Mouse (Mus musculus) cortical plate, adult 2 months (tissue): ENCODE results near the gene Olfr213.

Experiments used
- CTCF ChIP-seq: fragments of 200-500 bp; IDR thresholded peaks from 2 replicates; pipeline ENCODE4 v1.5.1; 2011; ENCODE audit warnings: mild to moderate bottlenecking, control low read depth, low read length; ENCODE audit not compliant: insufficient read depth; ENCODE audit errors: extremely low read depth
- POLR2A ChIP-seq: fragments of 200-500 bp; IDR thresholded peaks from 2 replicates; pipeline ENCODE4 v1.6.1; 2011; ENCODE audit warnings: mild to moderate bottlenecking, low read length, control low read depth; ENCODE audit not compliant: insufficient read depth; ENCODE audit errors: extremely low read depth

DNA sequence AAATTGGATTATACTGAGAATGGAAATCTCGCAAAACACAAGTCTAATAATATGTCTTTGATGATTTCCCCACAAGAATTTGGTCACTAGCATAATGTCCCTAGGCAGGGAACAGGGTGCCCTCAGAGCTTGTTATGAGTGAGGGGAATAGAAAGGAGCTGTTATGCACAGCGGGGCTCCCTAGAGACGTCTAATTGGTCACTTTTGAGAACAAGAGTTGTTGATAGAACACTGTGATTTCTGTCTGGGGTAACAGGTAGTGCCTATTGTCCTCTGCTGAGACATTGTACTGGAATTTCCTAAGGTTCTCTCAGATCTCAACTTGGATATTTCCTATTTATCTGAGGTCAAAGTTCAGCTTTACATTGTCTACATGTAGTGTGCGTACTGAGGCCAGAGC, 45.8 kb downstream of the Olfr213 start, which contains the start of gene Olfr215:
- TF ChIP-seq CTCF (no peak), POLR2A (no peak)
